Mouse (Mus musculus): ENCODE data around the gene Pax5.
A peak's percentile ranks its signal among the peaks of the same experiment; 100 is the strongest.

Gene Pax5

DNA sequence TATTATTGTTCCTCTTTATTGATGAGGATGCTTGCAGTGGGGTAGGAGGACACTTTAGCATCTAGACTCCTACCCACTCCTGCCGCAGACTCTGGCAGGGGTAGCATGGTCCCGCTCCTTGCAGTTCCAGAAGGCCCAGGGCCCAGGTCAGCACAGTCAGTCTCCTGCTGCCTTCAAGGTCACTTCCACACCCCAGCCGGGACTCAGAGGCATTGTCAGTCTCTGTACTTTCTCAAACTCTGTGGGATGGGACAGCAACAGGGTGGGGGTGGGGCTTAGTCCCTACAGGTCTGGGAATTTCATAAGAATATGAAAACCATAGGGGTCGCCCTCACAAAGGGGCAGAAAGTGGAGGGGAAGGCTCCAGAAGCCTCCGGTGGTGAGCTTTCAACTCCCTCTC is 177.0 kb downstream of the Pax5 start:
- no peak for DNase-seq

GRCm38 (mm10) chr4:44532731-44533130 is 177.6 kb downstream of the Pax5 start:
- DNase-seq: no peak

- DNase-seq: no peak
These were observed 185.0 kb downstream of the Pax5 start for GRCm38 (mm10) chr4:44525336-44525735.

GRCm38 (mm10) chr4:44518923-44519322 is 191.4 kb downstream of the Pax5 start:
- no peak for DNase-seq

DNA sequence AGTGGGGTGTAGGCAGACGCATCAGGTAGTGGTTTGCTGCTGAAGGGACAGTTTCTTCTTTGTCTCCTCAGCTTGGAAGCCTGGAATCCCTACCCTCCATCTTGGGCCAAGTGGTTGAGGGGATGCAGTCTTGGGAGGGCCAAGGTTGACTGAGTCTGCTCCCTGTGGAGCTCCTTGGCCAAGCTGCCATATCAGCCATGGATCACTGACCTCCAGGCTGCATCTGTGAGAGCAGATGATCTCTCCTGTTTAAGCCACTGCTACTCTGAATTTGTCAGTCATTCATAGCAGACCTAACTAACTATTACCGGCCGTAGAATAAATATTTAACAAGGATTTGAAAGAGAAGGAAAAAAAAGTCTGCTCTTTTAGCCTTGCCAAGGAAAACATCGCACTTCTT is 196.3 kb downstream of the Pax5 start:
- peak; percentile 12 for DNase-seq

DNA sequence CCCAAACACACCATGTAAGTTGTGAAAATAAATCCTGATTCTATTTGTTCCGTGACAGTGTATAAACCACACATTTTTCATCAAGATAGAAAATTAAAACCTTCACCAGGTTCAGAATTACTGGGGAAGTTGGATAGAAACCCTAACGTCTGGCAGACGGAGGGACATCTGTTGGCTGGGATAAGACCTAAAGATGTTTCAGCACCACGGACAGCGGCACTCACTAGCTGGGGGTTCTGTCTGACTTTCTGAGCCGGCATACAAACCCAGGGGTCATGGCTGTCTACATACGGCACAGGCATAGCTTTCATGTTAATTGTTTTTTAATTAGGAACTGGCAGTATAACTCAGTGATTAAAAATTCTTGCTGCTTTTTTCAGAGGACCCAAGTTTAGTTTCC is 198.6 kb downstream of the Pax5 start:
- no peak for DNase-seq

- no peak for DNase-seq
These were observed 201.7 kb downstream of the Pax5 start for GRCm38 (mm10) chr4:44508386-44509226.

DNA sequence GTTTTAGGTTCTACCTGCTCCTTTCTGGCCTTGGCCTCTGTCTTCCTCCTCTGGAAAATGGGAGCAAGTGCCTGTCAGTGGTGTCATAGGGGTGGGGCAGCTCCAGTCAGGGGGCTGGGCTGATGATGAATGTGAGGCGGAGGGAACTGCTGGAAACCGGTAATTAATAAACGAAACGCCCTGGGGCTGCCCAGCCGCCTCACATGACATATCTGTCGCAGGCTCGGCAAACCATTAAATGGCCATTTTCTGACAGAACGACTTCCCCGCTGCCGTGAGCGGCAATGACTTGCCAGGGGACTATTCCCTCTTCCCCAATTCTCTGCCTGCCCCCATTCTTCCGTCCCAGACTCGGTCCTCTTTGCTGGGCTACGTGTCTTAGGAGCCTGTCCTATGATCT is 202.4 kb downstream of the Pax5 start:
- DNase-seq: no peak

DNA sequence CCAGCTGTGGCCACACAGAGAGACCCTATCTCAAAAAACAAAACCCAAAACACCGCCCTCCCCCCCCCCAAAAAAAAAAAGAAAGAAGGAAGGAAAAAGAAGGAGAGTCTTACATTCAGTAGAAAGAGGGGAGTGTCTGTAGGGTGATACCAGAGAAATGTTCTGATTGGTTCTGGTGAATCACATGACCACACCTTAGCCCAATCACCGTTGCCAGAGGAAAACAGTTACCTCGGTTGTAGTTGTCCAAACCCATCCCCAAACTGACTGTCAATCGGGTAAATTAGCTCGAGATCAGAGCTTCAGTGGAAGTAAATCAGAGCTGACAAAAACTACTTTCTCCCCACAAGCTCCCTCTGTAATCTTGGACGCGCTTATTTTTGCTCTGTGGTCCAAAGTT is 205.3 kb downstream of the Pax5 start:
- no peak for DNase-seq

DNA sequence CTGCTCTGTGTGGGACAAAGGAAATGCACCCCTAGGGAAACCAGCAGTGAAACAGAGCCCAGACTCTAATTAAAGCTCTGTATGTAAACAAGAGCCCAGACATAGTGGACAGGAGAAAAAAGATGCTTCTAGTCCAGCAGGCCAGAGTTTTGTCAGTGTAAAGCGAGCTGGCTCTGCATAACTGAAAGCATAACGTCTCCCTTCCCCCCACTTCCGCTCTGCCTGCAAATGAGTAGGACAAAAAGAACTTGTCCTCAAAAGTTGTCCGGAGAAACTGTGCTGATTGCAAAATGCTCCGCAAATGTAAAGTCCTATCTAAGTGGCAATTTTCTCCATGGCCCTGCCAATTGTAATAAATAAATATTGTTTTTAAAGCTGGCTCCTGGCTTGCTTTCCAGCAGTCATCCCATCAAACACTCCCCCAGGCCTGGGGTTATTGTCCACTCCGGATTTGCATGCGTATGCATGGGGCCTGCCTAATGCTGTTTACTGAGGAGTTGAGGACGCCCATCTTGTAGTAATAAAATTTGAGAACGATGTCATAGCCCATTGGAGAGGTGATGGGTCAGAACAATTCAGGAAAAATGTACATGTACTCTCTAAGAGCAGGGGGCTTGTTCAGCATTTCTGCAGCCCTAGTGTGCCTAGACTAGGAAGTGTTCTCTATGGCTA is 208.0 kb downstream of the Pax5 start:
- no peak for DNase-seq

- no peak for DNase-seq
These were observed 212.1 kb downstream of the Pax5 start for GRCm38 (mm10) chr4:44498156-44498555.

- DNase-seq: no peak
These were observed 214.5 kb downstream of the Pax5 start for GRCm38 (mm10) chr4:44495836-44496235.

GRCm38 (mm10) chr4:44493756-44494155 is 216.5 kb downstream of the Pax5 start:
- DNase-seq: no peak

DNA sequence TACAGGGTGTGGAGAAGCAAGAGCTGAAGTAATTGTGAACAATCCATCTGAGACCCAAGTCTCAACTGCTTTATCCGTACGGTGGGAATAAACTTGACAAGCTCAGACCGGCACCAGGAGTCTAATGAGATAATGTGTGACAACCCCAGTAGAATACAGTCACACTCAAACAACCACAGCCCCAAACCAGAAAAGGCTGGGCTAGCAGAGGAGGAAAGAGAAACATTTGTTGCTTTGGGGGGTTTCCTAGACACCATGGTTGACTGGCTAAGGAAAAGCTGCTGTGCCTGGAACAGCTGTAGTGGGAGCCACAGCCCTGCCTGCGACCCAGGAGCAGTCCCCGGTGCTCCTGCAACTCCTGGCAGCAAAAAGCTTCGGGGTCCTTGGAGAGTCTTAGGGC is 219.4 kb downstream of the Pax5 start:
- no peak for DNase-seq

- no peak for DNase-seq
These were observed 221.6 kb downstream of the Pax5 start for GRCm38 (mm10) chr4:44488702-44489101.

DNA sequence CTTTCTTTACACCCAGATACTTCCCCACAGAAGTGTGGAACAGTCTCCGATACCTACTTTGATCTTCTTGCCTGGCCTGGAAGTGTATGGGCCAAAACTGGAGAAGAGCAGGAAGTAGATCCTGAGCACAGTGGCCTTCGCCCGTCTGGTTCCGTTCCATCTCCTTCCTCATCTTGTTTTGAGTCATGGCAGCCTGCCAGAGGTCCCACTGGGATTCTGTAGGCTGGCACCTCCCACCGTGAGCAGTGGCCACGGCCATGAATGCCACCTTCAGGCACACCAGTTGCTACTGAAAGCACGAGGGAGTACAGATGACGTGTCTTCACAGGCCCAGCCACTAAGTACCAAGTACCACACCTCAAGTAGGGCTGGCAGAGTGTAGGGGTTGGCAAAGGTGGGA is 222.1 kb downstream of the Pax5 start:
- no peak for DNase-seq

DNA sequence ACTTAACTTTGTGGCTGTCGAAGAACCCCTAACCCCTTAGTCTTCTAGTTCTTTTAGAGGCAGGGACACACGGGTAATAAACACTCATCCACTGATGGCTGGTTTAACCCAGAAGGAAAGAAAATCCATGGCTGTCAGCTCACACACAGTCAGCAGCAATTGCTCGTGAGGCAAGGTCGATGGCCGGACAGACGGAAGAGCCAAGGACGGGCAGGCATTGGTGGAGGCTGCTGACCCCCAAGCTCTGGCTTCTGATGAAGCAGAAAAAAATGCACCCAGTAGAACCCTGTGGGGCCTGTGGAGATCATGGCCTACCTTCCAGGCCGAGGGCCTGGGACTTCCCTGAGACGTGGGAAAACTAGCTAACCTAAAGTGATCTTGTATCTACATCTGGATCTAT is 227.4 kb downstream of the Pax5 start:
- DNase-seq: no peak

DNA sequence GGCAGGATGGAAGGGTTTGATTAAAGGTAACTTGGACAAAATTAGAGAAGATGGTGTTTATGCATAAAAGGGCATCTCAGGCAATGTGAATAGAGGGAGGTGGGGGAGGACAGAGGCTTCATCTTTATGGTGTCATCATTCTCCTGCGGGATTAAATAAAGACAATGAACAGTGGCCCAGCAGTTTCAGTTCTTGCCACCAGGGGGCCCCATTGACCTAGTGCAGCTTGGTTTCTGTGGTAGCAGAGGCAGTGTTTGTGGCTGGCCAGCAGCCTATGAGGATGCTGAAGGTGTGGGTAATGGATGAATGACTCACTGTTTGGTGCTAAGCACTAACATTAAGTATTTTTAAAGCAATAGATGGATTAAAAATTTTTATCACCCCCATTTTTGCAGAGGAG is 230.5 kb downstream of the Pax5 start:
- DNase-seq: no peak
